Mouse (Mus musculus) frontal cortex, postnatal 25 days (tissue): Measurements from ENCODE around the gene Ablim1.

ENCODE experiments used
- DNase-seq, 2 experiments: peaks; one replicate each; pipeline ENCODE4 v3.0.0; 2022; ENCODE audit warnings: low spot score in 2 of 2

The Ablim1 gene

GRCm38 (mm10) chr19:56983757-56984156, 331.0 kb downstream of the Ablim1 start:
- DNase-seq, result no peak
